In genomic region chr7:28598951-28599350, GRCm38 (mm10) we compare ENCODE assay signal across 41 mouse cellular contexts. TPM values are rescaled to one million over a fixed set of nuclear protein-coding genes. Genes with fewer than 3 reads are reported as not detected.
DNase-seq lines count a peak whose midpoint lies in the region; ATAC-seq and TF ChIP-seq lines count a peak whose summit lies in the region.
"Had no signal": no experiment of that assay in that cellular context is flagged by ENCODE, and none has a peak within 500 bp of the region (broad histone marks: within the 10 kb centered on the region; RNA-seq: fewer than 3 reads in every experiment).

No protein-coding gene starts in this region.

- H3K4me1 ChIP-seq in hindbrain, embryonic 10.5 days (replicated peaks), result peaks cover 45% of the 10 kb centered on the region
- peaks cover 45% of the 10 kb centered on the region for H3K4me1 ChIP-seq in hindbrain, embryonic 13.5 days (replicated peaks)
- H3K4me1 ChIP-seq in midbrain, embryonic 12.5 days, result peaks cover 26% of the 10 kb centered on the region
- peaks cover 11% of the 10 kb centered on the region for H3K4me1 ChIP-seq in midbrain, postnatal 0 days (ENCODE audit: insufficient read depth, low read length)
- peaks cover 11% of the 10 kb centered on the region for H3K4me1 ChIP-seq in ES-Bruce4 (ENCODE audit: control insufficient read depth, insufficient read depth, low read length)
- H3K4me1 ChIP-seq in limb, embryonic 10.5 days, result peaks cover 23% of the 10 kb centered on the region

- no peak overlapping the region for H3K4me2 ChIP-seq in hindbrain, embryonic 13.5 days
- peak overlapping the region; percentile 51; the same call in 1 of the 2 replicates for H3K4me2 ChIP-seq in midbrain, embryonic 12.5 days (replicated peaks)
- no peak overlapping the region for H3K4me2 ChIP-seq in midbrain, postnatal 0 days (ENCODE audit: low read depth, low read length, poor library complexity, severe bottlenecking)

- TF ChIP-seq CTCF in midbrain, postnatal 0 days (IDR thresholded peaks at IDR 0.05), result no peak
- TF ChIP-seq CTCF in ES-Bruce4 (IDR thresholded peaks at IDR 0.05; ENCODE audit: low read depth, low read length), result no peak

- H3K27me3 ChIP-seq in hindbrain, embryonic 10.5 days (ENCODE audit: insufficient read depth, poor library complexity, severe bottlenecking), result no peaks in the 10 kb centered on the region
- H3K27me3 ChIP-seq in hindbrain, embryonic 13.5 days, result no peaks in the 10 kb centered on the region
- H3K27me3 ChIP-seq in midbrain, embryonic 12.5 days, result no peaks in the 10 kb centered on the region
- H3K27me3 ChIP-seq in midbrain, postnatal 0 days (ENCODE audit: insufficient read depth, low read length), result no peaks in the 10 kb centered on the region
- no peaks in the 10 kb centered on the region for H3K27me3 ChIP-seq in ES-Bruce4 (ENCODE audit: control insufficient read depth, insufficient read depth, low read length, poor library complexity, severe bottlenecking)
- H3K27me3 ChIP-seq in limb, embryonic 10.5 days (ENCODE audit: low read depth, poor library complexity, severe bottlenecking), result no peaks in the 10 kb centered on the region
- H3K27me3 ChIP-seq: embryonic facial prominence, embryonic 15.5 days; limb, embryonic 12.5 days; liver, embryonic 13.5 days; Patski had no signal

- no peak for TF ChIP-seq POLR2A in ES-Bruce4 (IDR thresholded peaks at IDR 0.05; ENCODE audit: insufficient read depth, low read length)

- peaks cover 7% of the 10 kb centered on the region; the same call in 1 of the 2 replicates for H3K36me3 ChIP-seq in hindbrain, embryonic 10.5 days
- H3K36me3 ChIP-seq in hindbrain, embryonic 13.5 days, result no peaks in the 10 kb centered on the region
- H3K36me3 ChIP-seq in midbrain, embryonic 12.5 days, result no peaks in the 10 kb centered on the region
- H3K36me3 ChIP-seq in midbrain, postnatal 0 days (ENCODE audit: insufficient read depth, low read length), result no peaks in the 10 kb centered on the region
- H3K36me3 ChIP-seq in ES-Bruce4 (ENCODE audit: control insufficient read depth, insufficient read depth, low read length, poor library complexity, severe bottlenecking), result no peaks in the 10 kb centered on the region
- H3K36me3 ChIP-seq in limb, embryonic 10.5 days, result peaks cover 11% of the 10 kb centered on the region

- no peak for DNase-seq in hindbrain, embryonic 10.5 days (ENCODE audit: low spot score)
- no peak for DNase-seq in midbrain, postnatal 0 days (ENCODE audit: low spot score)
- DNase-seq in limb, embryonic 10.5 days (ENCODE audit: low spot score), result no peak
- no peak for DNase-seq in ovary, postnatal 10 days (ENCODE audit: low spot score)
- DNase-seq in cerebellum, postnatal 4 days (ENCODE audit: low spot score in 2 of 2), result no peak
- DNase-seq: adrenal gland, postnatal 10 days; B cell, adult 2 months; cerebellum, adult 8-10 months; cerebellum, postnatal 25 days; heart, postnatal 14 days; kidney, adult 8-10 months; kidney, postnatal 10 days; layer of hippocampus, adult 9-11 months; liver, embryonic 13.5 days; lung, embryonic 14.5 days; lung, postnatal 36 days; midbrain, embryonic 14.5 days; right cerebral cortex, postnatal 14 days; thymus, postnatal 14 days had no signal

- no peaks in the 10 kb centered on the region for H3K9me3 ChIP-seq in hindbrain, embryonic 10.5 days
- no peaks in the 10 kb centered on the region for H3K9me3 ChIP-seq in hindbrain, embryonic 13.5 days
- H3K9me3 ChIP-seq in midbrain, embryonic 12.5 days, result no peaks in the 10 kb centered on the region
- no peaks in the 10 kb centered on the region for H3K9me3 ChIP-seq in midbrain, postnatal 0 days (ENCODE audit: low read length)
- H3K9me3 ChIP-seq in ES-Bruce4 (replicated peaks; ENCODE audit: control insufficient read depth, insufficient read depth, low read length, poor library complexity, severe bottlenecking), result no peaks in the 10 kb centered on the region
- H3K9me3 ChIP-seq in limb, embryonic 10.5 days (replicated peaks), result no peaks in the 10 kb centered on the region
- H3K9me3 ChIP-seq: embryonic facial prominence, embryonic 15.5 days; limb, embryonic 12.5 days; liver, embryonic 13.5 days had no signal

- peak overlapping the region; percentile 96 for H3K27ac ChIP-seq in hindbrain, embryonic 10.5 days
- H3K27ac ChIP-seq in hindbrain, embryonic 13.5 days, result no peak overlapping the region
- H3K27ac ChIP-seq in midbrain, embryonic 12.5 days (replicated peaks), result no peak overlapping the region
- no peak overlapping the region for H3K27ac ChIP-seq in midbrain, postnatal 0 days (ENCODE audit: low read depth, low read length)
- H3K27ac ChIP-seq in ES-Bruce4 (ENCODE audit: insufficient read depth, low read length), result peak overlapping the region; percentile 63; the same call in 1 of the 2 replicates
- peak overlapping the region; percentile 92 for H3K27ac ChIP-seq in limb, embryonic 10.5 days
- H3K27ac ChIP-seq: liver, embryonic 13.5 days had no signal

- no peak overlapping the region for H3K9ac ChIP-seq in hindbrain, embryonic 13.5 days
- H3K9ac ChIP-seq in midbrain, embryonic 12.5 days (replicated peaks), result no peak overlapping the region
- H3K9ac ChIP-seq in midbrain, postnatal 0 days (replicated peaks; ENCODE audit: low read length, poor library complexity, severe bottlenecking), result no peak overlapping the region
- peak overlapping the region; percentile 42; the same call in 1 of the 2 replicates for H3K9ac ChIP-seq in ES-Bruce4 (ENCODE audit: low read depth, poor library complexity, severe bottlenecking)
- H3K9ac ChIP-seq: embryonic facial prominence, embryonic 15.5 days; limb, embryonic 12.5 days had no signal

- 61% methylated on average over 2 of the region's 2 CpGs for WGBS in hindbrain, embryonic 10.5 days
- WGBS in hindbrain, embryonic 13.5 days, result 71% methylated on average over 2 of the region's 2 CpGs
- 74% methylated on average over 2 of the region's 2 CpGs for WGBS in midbrain, embryonic 12.5 days
- 59% methylated on average over 2 of the region's 2 CpGs for WGBS in midbrain, postnatal 0 days
- WGBS in limb, embryonic 10.5 days, result 82% methylated on average over 2 of the region's 2 CpGs

- no peak overlapping the region for H3K4me3 ChIP-seq in hindbrain, embryonic 10.5 days
- no peak overlapping the region for H3K4me3 ChIP-seq in hindbrain, embryonic 13.5 days
- no peak overlapping the region for H3K4me3 ChIP-seq in midbrain, embryonic 12.5 days
- H3K4me3 ChIP-seq in midbrain, postnatal 0 days (ENCODE audit: low read depth, low read length), result no peak overlapping the region
- H3K4me3 ChIP-seq in ES-Bruce4 (ENCODE audit: low read depth, low read length), result no peak overlapping the region
- H3K4me3 ChIP-seq in limb, embryonic 10.5 days, result no peak overlapping the region

- no peak for ATAC-seq in hindbrain, embryonic 13.5 days (ENCODE audit: low FRiP score)
- ATAC-seq in midbrain, embryonic 12.5 days (ENCODE audit: low FRiP score, low read depth), result no peak
- no peak for ATAC-seq in midbrain, postnatal 0 days (ENCODE audit: low FRiP score)

- TF ChIP-seq EP300 in ES-Bruce4 (IDR thresholded peaks at IDR 0.05; ENCODE audit: insufficient read depth, low read depth, low read length), result no peak

RNA-seq across cellular contexts. Expression of gene Pak4, which starts 1.0 kb away (rescaled TPM):
- 51.8 and 66.0 TPM in 2 replicates for polyA plus RNA-seq in hindbrain, embryonic 10.5 days (2016; fragmentation: Nextera tagmentation; extraction: Ambion mirVana)
- polyA plus RNA-seq in hindbrain, embryonic 13.5 days (2015; fragmentation: Nextera tagmentation; extraction: Ambion mirVana), result 21.5 and 22.1 TPM in 2 replicates
- polyA plus RNA-seq in midbrain, embryonic 12.5 days (2016; fragmentation: Nextera tagmentation; extraction: Ambion mirVana), result 40.4 and 43.5 TPM in 2 replicates
- 13.3 and 19.8 TPM in 2 replicates for total RNA-seq in midbrain, postnatal 0 days (2014; rRNA removed)
- polyA plus RNA-seq in midbrain, postnatal 0 days (2015; fragmentation: Nextera tagmentation; extraction: Ambion mirVana), result 8.9 and 9.6 TPM in 2 replicates
- polyA plus RNA-seq in ES-Bruce4 (2011; ENCODE audit: insufficient read depth, insufficient read length, low read depth, missing spikeins), result 64.4 and 75.1 TPM in 2 replicates
- polyA plus RNA-seq in limb, embryonic 10.5 days (2016; fragmentation: Nextera tagmentation; extraction: Ambion mirVana), result 64.9 and 69.8 TPM in 2 replicates

RNA-seq across cellular contexts. Expression of gene Samd4b, which starts 1.0 kb away (rescaled TPM):
- polyA plus RNA-seq in hindbrain, embryonic 10.5 days (2016; fragmentation: Nextera tagmentation; extraction: Ambion mirVana), result 34.0 and 44.0 TPM in 2 replicates
- polyA plus RNA-seq in hindbrain, embryonic 13.5 days (2015; fragmentation: Nextera tagmentation; extraction: Ambion mirVana), result 20.7 and 21.6 TPM in 2 replicates
- polyA plus RNA-seq in midbrain, embryonic 12.5 days (2016; fragmentation: Nextera tagmentation; extraction: Ambion mirVana), result 34.1 and 34.8 TPM in 2 replicates
- 48.2 and 56.0 TPM in 2 replicates for total RNA-seq in midbrain, postnatal 0 days (2014; rRNA removed)
- polyA plus RNA-seq in midbrain, postnatal 0 days (2015; fragmentation: Nextera tagmentation; extraction: Ambion mirVana), result 17.6 and 19.2 TPM in 2 replicates
- polyA plus RNA-seq in ES-Bruce4 (2011; ENCODE audit: insufficient read depth, insufficient read length, low read depth, missing spikeins), result 86.0 and 94.1 TPM in 2 replicates
- 38.2 and 40.2 TPM in 2 replicates for polyA plus RNA-seq in limb, embryonic 10.5 days (2016; fragmentation: Nextera tagmentation; extraction: Ambion mirVana)

RNA-seq across cellular contexts. Expression of gene Acp7, which starts 32.2 kb away (rescaled TPM):
- polyA plus RNA-seq in hindbrain, embryonic 10.5 days (2016; fragmentation: Nextera tagmentation; extraction: Ambion mirVana), result not detected in 2 replicates
- not detected in 2 replicates for polyA plus RNA-seq in hindbrain, embryonic 13.5 days (2015; fragmentation: Nextera tagmentation; extraction: Ambion mirVana)
- not detected in 2 replicates for polyA plus RNA-seq in midbrain, embryonic 12.5 days (2016; fragmentation: Nextera tagmentation; extraction: Ambion mirVana)
- total RNA-seq in midbrain, postnatal 0 days (2014; rRNA removed), result 1.3 and 2.6 TPM in 2 replicates
- 0.22 and 0.55 TPM in 2 replicates for polyA plus RNA-seq in midbrain, postnatal 0 days (2015; fragmentation: Nextera tagmentation; extraction: Ambion mirVana)
- 1.4 and 1.8 TPM in 2 replicates for polyA plus RNA-seq in ES-Bruce4 (2011; ENCODE audit: insufficient read depth, insufficient read length, low read depth, missing spikeins)
- not detected in 2 replicates for polyA plus RNA-seq in limb, embryonic 10.5 days (2016; fragmentation: Nextera tagmentation; extraction: Ambion mirVana)
- total RNA-seq: adrenal gland, postnatal 10 days; gastrocnemius, adult 8-10 months; gastrocnemius, postnatal 4 days; heart, adult 8-10 months; heart, postnatal 14 days; megakaryocyte, adult 5-6 weeks; MEL had no signal
- polyA plus RNA-seq: forebrain, embryonic 16.5 days; heart, embryonic 14.5 days; hindbrain, embryonic 11.5 days; intestine, embryonic 16.5 days; large intestine, adult 2 months; limb, embryonic 12.5 days; liver, embryonic 13.5 days; lung, embryonic 14.5 days; midbrain, embryonic 14.5 days; neural tube, embryonic 11.5 days; Patski; small intestine, adult 2 months; stomach, embryonic 14.5 days; urinary bladder, adult 2 months had no signal

RNA-seq across cellular contexts. Expression of gene Nccrp1, which starts 51.9 kb away (rescaled TPM):
- 0.10 TPM in 1 of 2 replicates, not detected in the other for polyA plus RNA-seq in hindbrain, embryonic 10.5 days (2016; fragmentation: Nextera tagmentation; extraction: Ambion mirVana)
- 0.13 TPM in 1 of 2 replicates, not detected in the other for polyA plus RNA-seq in hindbrain, embryonic 13.5 days (2015; fragmentation: Nextera tagmentation; extraction: Ambion mirVana)
- not detected in 2 replicates for polyA plus RNA-seq in midbrain, embryonic 12.5 days (2016; fragmentation: Nextera tagmentation; extraction: Ambion mirVana)
- 1.4 TPM in 1 of 2 replicates, not detected in the other for total RNA-seq in midbrain, postnatal 0 days (2014; rRNA removed)
- 0.16 and 0.47 TPM in 2 replicates for polyA plus RNA-seq in midbrain, postnatal 0 days (2015; fragmentation: Nextera tagmentation; extraction: Ambion mirVana)
- 4.5 and 6.4 TPM in 2 replicates for polyA plus RNA-seq in ES-Bruce4 (2011; ENCODE audit: insufficient read depth, insufficient read length, low read depth, missing spikeins)
- not detected in 2 replicates for polyA plus RNA-seq in limb, embryonic 10.5 days (2016; fragmentation: Nextera tagmentation; extraction: Ambion mirVana)
- total RNA-seq: adrenal gland, postnatal 10 days; gastrocnemius, adult 8-10 months; gastrocnemius, postnatal 4 days; heart, adult 8-10 months; heart, postnatal 14 days; MEL had no signal
- polyA plus RNA-seq: forebrain, embryonic 16.5 days; heart, embryonic 14.5 days; hindbrain, embryonic 11.5 days; limb, embryonic 12.5 days; liver, embryonic 13.5 days; lung, embryonic 14.5 days; Patski; stomach, embryonic 14.5 days had no signal

RNA-seq across cellular contexts. Expression of gene Sycn, which starts 58.3 kb away (rescaled TPM):
- polyA plus RNA-seq in hindbrain, embryonic 10.5 days (2016; fragmentation: Nextera tagmentation; extraction: Ambion mirVana), result not detected in 2 replicates
- not detected in 2 replicates for polyA plus RNA-seq in hindbrain, embryonic 13.5 days (2015; fragmentation: Nextera tagmentation; extraction: Ambion mirVana)
- not detected in 2 replicates for polyA plus RNA-seq in midbrain, embryonic 12.5 days (2016; fragmentation: Nextera tagmentation; extraction: Ambion mirVana)
- not detected in 2 replicates for total RNA-seq in midbrain, postnatal 0 days (2014; rRNA removed)
- not detected in 2 replicates for polyA plus RNA-seq in midbrain, postnatal 0 days (2015; fragmentation: Nextera tagmentation; extraction: Ambion mirVana)
- not detected in 2 replicates for polyA plus RNA-seq in ES-Bruce4 (2011; ENCODE audit: insufficient read depth, insufficient read length, low read depth, missing spikeins)
- not detected in 2 replicates for polyA plus RNA-seq in limb, embryonic 10.5 days (2016; fragmentation: Nextera tagmentation; extraction: Ambion mirVana)
- total RNA-seq: adrenal gland, postnatal 10 days; gastrocnemius, adult 8-10 months; gastrocnemius, postnatal 4 days; heart, adult 8-10 months; heart, postnatal 14 days; left cerebral cortex, adult 18-20 months; left cerebral cortex, postnatal 14 days; megakaryocyte, adult 5-6 weeks; MEL had no signal
- polyA plus RNA-seq: embryonic facial prominence, embryonic 15.5 days; forebrain, embryonic 16.5 days; heart, embryonic 14.5 days; hindbrain, embryonic 11.5 days; limb, embryonic 12.5 days; liver, embryonic 13.5 days; lung, embryonic 14.5 days; midbrain, embryonic 14.5 days; neural tube, embryonic 11.5 days; Patski; urinary bladder, adult 2 months had no signal

Comparison
In these comparisons a context has a peak if more than half of its experiments do, and no peak if none do; other contexts are left out.
1. H3K27ac ChIP-seq: peak in hindbrain, embryonic 10.5 days (single experiment), ES-Bruce4 (single experiment) and limb, embryonic 10.5 days (single experiment); none in hindbrain, embryonic 13.5 days (single experiment), midbrain, embryonic 12.5 days (single experiment) and midbrain, postnatal 0 days (single experiment).